Mouse (Mus musculus): Measurements from ENCODE around the gene Slc44a5.
"Not testable (repeated sequence)": the region's sequence is repeated elsewhere in the genome, so short reads cannot be mapped to it uniquely, and the experiment has no call there.

Slc44a5 gene

DNA sequence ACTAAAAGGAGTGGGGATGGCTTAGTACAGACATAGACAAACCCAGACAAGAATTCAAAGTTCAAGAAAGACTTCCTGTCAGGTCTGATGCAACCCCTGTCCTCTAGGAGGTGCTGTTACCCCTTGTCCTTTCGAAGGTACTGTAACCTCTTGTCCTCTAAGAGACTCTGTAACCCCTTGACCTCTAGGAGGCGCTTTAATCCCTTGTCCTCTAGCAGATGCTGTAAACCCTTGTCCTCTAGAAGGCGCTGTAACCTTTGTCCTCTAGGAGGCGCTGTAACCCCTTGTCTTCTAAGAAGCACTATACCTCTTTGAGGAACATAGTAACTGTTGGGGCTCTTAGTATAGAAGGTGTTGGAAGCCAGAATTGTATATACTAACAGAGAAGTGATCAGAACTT is 4.7 kb upstream of the Slc44a5 start:
- peak; percentile 68 for DNase-seq (ENCODE audit: low read depth, low spot score)

DNA sequence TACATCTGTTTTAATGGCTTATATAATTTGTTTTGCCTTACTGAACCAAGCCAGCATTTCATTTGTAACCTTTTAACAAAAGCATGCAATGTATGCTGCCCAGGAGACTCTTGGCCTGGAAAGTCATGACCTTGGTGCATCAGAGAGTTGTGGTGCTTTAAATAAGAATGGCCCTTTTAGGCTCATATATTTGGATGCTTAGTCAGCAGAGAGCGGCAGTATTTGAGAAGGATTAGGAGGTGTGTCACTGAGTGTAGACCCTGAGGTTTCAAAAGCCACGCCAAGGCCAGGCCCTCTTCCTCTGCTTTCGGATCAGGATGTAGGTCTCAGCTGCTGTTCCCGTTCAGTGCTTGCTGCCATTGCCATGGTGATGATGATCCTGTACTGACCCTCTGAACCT is 3.8 kb upstream of the Slc44a5 start:
- DNase-seq (ENCODE audit: low read depth, low spot score): no peak

DNA sequence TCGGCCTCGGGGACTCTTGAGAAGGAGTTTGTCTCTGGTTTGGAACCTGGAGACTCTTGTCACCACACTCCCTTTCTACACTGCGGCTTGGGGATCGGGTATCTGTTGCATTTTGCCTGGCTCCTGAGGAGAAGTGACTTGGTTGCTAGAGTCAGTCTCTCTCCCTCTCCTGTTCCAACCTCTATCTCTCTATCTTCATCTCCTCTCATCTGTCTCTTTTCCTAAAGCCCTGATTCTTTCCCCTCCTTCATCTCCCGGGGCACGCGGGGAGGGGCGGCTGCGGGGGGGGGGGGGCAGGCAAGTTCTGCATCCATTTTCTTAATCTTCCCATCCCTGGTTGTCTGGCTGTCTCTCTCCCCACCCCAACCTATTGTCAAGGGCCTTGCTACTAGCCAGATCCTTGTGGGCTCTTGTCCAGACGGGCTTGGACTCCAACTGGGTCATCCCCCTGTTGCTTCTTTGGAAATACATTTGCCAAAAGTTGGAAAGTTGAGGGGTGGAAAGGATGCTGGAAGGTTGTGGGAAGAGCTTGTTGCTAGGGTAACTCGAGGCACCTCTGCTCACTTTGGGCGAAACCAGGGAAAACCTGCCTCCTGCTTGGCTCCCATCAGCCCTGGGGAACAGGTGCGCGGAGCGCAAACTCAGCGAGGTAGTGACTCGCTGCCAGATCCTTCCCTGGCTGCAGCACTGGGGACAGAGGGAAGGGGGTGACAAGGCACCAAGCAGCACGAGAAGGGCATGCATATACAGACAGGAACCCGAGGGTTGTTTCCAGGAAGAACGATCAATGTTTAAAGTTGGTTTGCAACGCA is 919 bp downstream of the Slc44a5 start:
- DNase-seq (ENCODE audit: low read depth, low spot score): no peak

DNA sequence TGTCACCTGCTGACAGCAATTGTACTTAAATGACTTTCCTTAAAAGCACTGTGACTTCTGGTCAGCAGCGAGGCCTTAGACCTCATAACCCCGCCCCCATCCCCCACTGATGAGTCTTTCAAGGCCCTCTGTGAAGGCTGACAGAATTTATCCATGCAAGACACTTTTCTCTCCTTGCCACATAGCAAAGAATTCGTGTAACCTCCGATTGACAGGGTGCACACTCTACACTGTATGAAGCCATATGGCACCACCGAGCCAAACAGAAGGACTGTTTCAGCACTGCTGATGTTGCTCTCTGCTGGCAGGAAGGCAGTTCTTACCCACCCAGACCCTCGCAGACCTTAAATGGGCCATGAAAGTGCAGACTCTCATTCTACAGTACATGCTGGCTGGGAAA is 1.8 kb downstream of the Slc44a5 start:
- DNase-seq (ENCODE audit: low read depth, low spot score): no peak

DNA sequence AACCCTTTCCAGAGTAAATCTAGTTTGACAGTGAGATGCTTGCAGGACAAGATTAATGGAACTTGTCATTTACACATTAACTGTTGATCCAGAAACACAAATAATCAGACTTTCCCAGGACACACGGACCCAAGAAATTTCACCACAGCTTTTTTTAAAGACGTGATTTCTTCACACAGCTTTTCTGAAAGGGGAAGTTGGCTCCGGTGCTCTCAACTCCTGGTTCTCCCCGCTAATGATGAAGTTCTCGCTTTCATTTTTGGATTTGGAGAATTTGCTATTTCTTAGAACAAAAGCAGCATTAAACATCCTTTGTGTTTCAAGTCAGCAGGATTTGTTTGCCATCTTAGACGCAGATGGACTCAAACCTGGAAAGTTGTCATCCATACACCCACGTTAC is 2.6 kb downstream of the Slc44a5 start:
- DNase-seq (ENCODE audit: low read depth, low spot score): no peak

DNA sequence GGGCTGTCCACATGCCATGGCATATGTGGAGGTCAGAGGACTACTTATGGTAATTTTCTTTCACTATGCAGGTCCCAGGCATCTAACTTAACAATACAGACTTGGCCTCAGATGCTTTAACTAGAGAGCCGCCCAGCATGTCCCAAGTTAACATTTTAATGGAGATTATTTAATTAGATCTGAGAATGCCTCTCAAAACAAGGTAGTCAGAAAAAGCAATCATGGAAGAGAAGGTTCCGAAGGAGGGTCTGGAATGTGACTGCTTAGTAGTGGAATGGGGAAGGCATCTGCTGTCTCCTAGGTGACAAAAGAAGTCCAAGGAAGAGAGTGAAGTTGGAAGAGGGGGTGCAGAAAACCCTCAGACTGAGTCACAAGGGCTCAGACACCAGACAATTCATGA is 7.4 kb downstream of the Slc44a5 start:
- no peak for DNase-seq (ENCODE audit: low read depth, low spot score)

DNA sequence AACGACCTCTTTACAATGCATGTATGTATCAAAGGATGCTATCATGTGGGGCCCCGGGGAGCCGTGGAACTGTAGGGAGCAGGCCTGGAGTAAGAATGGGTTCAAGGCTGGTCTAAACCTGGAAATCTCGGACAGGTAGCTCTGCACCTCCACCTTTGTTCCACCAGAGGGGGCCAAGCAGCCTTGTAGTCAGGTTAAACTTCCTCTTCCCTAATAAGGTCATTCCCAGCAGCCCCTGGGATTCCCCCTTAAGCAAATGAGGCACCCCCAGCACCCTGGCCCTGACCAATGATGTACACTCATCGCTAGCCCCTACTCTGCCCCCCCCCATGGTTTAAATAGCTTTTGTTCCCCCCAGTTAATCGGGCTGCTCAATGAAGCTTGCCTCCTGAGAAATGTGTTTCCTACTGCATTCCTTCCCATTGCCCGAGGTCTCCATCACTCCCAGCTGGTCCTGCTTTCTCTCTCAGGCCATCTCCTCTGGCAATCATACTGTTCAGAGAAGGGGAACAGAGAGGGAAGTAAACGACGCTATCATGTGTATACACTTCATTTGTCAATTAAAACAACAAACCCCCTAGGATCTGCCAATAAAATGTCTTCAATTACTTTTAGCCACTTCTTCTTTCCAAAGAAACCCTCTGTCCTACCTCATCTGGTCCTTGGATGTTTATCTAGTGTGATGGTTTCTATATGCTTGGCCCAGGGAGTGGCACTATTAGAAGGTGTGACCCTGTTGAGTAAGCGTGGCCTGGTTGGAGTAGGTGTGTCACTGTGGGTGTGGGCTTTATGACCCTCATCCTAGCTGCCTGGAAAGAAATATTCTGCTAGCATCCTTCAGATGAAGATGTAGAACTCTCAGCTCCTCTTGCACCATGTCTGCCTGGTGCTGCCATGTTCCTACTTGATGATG is 11.4 kb downstream of the Slc44a5 start:
- peak; percentile 26 for DNase-seq (ENCODE audit: low read depth, low spot score)

DNA sequence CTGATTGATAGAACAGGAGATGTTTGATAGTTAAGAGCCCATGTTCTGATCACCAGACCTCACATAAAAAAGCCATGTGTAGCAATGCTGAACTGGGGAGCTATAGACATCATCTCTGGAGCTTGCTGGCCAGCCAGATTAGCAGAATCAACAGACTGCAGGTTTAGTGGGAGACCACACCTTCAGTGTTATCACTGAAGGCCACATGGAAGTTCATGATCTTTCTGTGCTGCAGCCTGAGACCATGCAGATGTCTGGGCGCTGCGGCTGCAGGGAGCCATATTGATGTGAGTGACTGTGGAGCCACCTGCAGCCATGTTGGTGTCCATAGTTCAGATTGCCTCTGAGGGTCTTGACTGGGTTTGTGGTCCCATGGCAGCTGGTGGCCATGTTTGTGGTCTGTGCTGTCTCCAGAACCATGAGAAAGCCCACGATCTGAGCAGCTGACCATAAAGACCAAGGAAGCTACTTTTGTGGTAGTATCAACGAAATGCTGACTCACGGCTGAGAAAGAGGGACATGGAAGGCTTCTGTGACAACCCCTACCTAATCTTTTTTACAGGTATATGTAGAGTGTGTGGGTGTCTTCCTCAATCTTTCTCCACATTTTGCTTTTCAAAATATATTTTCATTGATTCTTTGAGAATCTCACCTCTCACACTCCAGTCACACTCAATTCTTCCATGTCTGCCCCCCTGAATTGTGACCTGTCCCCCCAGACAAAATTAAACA is 26.7 kb downstream of the Slc44a5 start:
- DNase-seq (ENCODE audit: low read depth, low spot score): no peak

DNA sequence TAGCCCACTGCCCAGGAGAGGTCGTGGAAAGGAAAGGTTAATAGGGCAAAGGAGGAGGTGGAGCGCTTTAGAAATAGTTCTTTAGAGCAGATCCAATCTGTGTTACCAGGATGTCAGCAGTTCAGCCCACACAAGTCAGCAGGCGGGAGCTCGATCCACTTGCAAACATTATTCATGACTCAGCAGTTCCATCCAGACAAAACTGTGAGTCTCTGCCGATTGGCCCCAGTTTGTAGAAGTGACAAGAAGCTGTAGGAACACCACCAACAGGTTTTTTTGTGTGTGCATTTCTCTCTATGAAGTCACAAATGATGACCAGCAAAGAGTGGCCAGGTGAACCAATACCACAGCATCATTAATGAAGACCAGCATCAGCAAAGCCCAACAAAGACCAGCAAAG is 28.1 kb downstream of the Slc44a5 start:
- no peak for DNase-seq (ENCODE audit: low read depth, low spot score)

DNA sequence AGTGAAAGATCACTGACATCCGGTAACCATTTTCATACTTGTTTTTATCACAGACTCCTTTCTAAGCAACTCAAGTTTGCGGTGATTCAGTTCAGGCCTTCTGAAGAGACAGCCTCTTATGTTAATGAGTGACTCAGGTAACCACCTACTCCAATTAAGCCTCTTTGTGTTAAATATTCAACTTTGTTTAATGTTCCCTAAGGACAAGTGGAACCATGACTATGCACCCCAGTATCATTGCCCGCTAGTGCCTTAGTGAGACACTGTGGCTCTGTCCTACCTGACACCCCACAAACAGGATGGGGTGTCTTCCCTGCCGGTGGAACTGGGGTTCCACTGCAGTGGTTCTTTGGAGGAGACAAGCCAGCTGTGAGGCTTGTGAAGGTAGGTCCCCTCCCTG is 73.6 kb downstream of the Slc44a5 start:
- DNase-seq (ENCODE audit: low read depth, low spot score): no peak

DNA sequence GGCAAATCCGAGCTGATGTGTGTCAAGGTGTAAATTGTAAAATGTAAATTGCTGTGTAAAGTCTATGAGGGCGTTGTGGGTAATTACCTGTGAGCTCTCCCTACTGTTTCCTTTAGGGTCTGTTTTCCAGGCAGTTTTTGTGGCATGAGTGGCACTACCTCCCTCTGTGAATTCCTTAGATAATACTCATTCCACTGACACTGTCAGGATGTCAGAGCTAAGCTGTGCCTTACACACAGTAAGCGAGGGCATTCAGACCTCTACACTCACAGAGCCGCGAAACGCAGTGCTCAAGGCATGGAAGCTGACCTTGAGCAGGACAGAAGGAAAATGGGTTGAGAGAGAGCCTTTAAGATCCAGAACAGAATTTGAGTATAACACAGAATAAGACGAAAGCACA is 80.1 kb downstream of the Slc44a5 start:
- no peak for DNase-seq (ENCODE audit: low read depth, low spot score)

DNA sequence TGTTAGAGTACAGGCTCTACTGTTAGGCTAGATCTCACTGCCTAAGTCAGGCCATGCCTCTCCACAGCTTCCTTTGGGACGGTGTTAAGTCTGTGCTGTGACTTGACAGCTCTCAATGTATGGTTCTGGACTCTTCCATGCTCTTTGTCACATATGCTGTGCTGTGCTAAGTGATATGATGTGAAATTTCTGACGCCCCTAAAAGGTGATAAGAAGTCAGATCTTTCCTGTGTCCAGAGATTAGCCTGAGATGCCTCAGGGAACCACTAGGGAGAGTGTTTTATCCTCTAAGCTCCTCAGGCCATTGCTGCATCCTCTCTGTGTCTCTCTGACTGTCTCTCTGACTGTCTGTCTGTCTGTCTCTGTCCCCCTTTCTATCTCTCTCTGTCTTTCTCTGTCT is 84.2 kb downstream of the Slc44a5 start:
- DNase-seq (ENCODE audit: low read depth, low spot score): no peak

DNA sequence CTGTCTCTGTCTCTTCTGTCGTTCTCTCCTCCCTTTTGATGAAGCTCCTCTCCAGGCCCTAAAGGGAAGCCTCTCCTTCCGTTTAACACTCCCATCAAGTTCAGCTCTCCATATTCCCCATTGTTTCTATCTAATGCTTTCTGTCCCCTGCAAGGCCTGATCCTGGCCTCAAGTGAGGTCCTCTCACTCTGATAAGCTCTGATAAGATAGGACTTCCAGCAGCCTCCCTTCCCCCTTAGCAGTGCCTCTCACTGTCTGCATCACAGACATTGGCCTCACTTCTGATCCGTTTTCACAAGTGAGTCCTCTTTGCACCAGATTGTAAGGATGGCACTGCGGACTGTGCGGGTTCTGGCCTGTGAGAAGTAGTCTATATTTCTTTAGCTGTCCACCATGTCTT is 85.0 kb downstream of the Slc44a5 start:
- no peak for DNase-seq (ENCODE audit: low read depth, low spot score)

DNA sequence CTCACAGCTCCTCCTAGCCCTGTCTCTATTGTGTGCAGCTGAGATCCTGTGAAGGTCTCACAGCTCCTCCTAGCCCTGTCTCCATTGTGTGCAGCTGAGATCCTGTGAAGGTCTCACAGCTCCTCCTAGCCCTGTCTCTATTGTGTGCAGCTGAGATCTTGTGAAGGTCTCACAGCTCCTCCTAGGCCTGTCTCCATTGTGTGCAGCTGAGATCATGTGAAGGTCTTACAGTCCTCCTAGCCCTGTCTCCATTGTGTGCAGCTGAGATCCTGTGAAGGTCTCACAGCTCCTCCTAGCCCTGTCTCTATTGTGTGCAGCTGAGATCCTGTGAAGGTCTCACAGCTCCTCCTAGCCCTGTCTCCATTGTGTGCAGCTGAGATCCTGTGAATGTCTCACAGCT is 98.8 kb downstream of the Slc44a5 start:
- DNase-seq (ENCODE audit: low read depth, low spot score): not testable (repeated sequence)

DNA sequence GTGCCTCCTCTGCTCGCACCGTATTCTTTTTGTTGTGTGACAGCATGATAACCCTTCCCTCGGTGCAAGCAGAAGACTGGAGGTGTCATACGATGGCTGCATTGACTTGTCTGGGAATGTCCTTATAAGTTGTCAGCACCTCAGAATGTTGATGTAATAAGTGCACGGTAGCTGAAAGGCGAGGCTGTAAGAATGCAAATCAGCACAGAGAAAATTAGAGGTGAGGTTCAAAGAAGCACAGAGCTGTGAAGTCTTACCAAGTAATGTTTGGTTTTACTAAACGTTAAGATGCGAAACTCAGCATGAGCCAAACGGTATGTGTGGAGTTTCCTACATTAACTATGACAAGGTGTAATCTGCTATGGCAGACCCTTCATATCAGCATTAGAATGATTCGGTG is 102.5 kb downstream of the Slc44a5 start:
- DNase-seq (ENCODE audit: low read depth, low spot score): no peak

DNA sequence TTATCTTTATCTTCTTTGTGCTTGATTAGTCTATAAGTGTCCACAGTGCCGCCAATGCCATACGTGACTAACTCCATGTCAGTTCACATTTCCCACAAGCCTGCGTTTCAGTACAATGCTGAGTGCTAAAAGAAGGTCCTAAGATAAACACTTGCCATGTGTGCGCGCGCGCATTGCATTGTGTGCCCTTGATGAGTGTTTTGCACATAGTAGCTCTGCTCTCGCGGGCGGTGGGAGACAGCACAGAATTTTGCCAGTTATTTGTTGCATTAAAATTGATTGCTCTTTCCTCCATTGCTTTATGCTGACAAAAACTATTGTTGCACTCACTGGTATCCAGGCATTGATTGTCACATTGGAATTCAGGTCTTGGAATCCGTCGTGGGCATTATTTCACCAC is 108.5 kb downstream of the Slc44a5 start:
- no peak for DNase-seq (ENCODE audit: low read depth, low spot score)

DNA sequence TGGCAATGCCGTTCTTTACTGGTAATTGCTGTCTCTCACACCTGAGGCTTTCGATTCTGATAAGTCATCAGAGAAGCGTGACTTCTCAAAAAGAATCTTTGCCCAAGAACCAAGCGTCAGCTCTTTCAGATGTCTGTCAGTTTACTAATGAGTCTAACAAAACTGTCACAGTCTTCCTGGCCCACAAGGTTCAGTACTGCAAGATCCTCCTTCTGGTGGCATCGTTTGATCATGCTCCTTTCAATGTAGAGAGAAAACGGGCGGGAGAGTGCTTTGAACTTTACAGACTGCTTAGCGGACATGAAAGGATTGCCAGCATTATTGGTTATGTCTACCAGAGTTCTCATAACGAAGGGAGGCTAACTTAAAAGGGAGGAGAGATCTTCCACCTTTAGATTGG is 109.0 kb downstream of the Slc44a5 start:
- DNase-seq (ENCODE audit: low read depth, low spot score): no peak

DNA sequence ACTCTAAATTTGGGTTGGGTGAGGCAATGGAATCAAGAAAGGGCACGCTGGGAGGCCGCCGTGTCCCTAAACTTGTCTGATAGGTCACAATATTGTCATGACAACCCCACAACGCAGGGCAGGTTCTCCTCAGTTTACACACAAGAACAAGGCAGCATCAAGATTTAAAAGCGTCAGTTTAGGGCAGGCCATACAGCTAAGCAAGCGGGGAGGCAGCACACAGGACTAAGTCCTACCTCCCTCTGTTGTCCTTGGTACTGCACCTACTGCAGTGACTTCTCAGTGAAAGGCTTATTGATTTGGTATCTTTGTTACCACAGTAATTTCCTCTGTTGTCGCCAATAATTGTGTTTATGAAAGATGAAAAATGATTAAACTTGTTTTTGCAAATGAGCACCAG is 109.7 kb downstream of the Slc44a5 start:
- no peak for DNase-seq (ENCODE audit: low read depth, low spot score)

DNA sequence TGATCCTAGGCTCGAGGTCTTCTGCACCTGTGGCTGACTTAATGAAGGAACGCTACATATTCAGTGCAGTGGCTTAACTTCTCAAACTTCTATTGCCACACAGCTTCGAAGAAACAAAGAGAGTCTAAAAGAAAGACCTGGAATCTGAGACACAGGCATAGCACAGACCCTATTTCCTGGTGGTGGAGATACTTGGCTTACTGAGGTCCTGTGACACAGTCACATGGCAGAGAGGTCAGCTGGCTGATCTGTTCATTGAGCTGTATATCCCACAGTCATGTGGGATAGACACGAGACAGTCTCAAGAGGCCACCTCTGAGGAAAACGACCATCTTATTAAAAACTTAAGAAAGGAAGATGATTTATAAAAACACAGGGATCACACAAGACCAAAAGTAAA is 116.8 kb downstream of the Slc44a5 start:
- DNase-seq (ENCODE audit: low read depth, low spot score): no peak

DNA sequence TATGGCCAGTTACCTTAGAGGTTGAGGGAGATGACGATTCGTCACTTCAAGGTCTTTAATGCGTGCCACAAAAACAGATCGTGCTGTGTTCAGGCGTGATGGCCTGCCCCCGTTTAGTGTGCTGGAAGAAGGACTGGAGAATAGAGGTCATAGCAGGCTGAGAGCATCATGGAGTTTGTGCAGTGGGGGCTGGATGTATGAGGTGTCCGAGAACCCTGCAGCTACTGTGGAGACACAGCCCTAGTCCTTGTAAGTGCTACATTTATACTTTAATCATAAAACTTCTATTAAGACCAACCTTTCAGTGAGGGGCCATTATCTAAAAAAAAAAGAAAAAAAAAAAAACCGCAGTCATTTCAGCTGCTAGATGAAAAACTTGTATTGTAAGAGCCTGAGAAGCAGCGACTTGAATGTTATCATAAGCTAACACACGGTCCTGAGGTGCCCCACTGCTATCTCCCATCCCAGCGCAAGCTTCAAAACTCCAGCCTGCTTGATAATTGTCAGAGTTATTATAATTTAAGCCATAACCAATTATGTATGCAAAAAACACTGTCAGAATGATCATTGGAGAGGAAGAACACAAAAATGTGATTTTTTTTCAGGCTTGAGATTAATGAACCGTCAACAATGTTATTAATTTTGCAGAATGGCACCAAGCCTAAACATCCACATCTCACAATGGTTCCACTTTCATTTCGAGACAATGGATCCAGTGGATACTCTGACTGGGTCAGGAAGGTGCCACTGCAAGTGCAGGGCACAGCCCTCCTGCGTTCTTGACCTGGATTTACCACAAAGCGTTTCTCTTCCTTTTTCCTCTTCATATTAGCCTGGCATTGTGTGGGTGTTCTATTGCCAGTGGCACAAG is 118.5 kb downstream of the Slc44a5 start:
- no peak for DNase-seq (ENCODE audit: low read depth, low spot score)

DNA sequence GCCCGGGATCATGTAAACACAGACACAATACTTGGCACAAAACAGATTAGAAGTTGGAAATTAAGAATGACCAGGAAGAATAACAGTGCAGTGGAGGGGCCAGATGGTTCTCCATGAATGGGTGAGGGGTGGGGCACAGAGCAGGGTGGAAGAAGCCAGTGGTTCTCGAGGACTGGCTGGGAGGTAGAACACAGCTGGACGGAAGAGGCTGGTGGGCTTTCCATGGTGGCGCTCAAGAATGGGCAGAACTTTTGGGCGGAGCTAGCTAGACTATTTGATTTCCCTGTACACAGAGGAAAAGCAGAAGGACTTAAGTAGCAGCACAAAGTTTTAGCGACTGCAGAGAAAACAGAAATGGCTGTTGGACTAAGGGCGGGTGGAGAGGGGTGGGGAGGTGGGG is 119.2 kb downstream of the Slc44a5 start:
- DNase-seq (ENCODE audit: low read depth, low spot score): no peak

Data from CD4-positive, CD25-positive, alpha-beta regulatory T cell, adult 2 months (primary cell).